Mouse (Mus musculus): ENCODE measurements at regions not wholly inside any gene's neighbourhood (a gene's known extent, or its start where the extent isn't known, plus 50 kb on each side); places are given as distances from the start of the nearest gene placed in this dataset.

- TF ChIP-seq GATA1 (IDR thresholded peaks at IDR 0.05; ENCODE audit: borderline replicate concordance, low read length) (no peak), FLI1 (IDR thresholded peaks at IDR 0.05; ENCODE audit: low read length) (no peak)
Measured at GRCm38 (mm10) chr3:120541556-120542476, 629.7 kb downstream of the Rwdd3 start.

Measured in megakaryocyte, embryonic 14.5 days (primary cell).